Mouse (Mus musculus) adrenal gland, postnatal 36 days (tissue): ENCODE data around the gene Zcwpw1. TPM values are rescaled to one million over a fixed set of nuclear protein-coding genes. Genes with fewer than 3 reads are reported as not detected.
"Not testable (repeated sequence)": the region's sequence is repeated elsewhere in the genome, so short reads cannot be mapped to it uniquely, and the experiment has no call there.

Experiments
- DNase-seq, 2 experiments: peaks; one replicate each; pipeline ENCODE4 v3.0.0; 2021; ENCODE audit warnings: mixed read lengths in 1 of 2
- total RNA-seq, 2 experiments: library from RNA; stranded (reverse); gene quantifications; 2 replicates each; pipeline ENCODE4 v1.2.3; 2021

Zcwpw1 gene
- total RNA-seq, 2 experiments from 2014 or later, result 2.3 to 3.0 TPM

DNA sequence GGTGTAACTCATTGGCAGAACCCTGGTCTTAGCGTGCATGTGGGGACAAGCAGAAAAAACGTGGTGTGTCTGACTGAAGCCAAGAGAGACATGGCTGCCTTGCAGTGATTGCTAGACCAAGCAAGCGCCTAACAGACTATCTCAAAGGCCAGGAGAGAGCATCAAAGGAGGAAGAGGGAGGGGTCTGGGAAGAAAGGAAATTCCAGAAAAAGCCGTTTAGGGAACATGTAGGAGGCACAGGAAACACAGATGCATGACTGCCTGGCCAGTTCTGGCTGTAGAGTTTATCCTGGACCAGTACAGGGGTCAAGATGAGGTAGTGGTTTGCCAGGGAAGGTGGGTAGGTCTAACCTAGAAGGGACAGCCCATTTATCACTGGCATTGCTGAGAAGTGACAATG is 45.9 kb downstream of the Zcwpw1 start:
- DNase-seq, result no peak

DNA sequence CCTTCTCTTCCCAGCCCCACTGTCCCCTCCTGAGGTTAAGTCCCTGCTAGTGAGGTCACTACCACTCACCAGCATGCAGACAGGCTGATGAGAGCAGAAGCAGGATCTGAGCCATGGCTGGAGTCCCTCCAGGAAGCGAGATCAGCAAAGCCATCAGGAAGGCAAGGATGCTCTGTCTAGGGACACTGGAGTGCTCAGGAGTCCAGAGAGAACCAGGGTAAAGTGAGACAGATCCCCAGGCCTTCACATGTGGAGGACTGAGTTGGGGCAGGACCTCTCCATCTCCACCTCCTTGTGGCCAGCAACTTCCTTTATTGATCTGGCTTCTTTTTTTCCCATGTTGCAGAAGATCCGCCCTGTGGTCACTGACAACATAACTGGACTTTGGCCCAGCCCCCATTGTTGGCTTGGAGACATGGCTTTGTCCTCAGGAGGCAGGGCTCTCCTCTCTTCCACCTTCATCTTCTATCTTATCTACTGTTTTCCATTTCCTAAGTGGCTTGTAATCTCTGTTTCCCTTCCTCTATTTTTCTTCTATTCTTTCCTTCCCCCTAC is 48.4 kb downstream of the Zcwpw1 start, which contains the start of gene Pilra:
Gene Pilra (minus strand): TSS at position 316 of the 555 bp plus-strand sequence.
- DNase-seq, result not testable (repeated sequence)

DNA sequence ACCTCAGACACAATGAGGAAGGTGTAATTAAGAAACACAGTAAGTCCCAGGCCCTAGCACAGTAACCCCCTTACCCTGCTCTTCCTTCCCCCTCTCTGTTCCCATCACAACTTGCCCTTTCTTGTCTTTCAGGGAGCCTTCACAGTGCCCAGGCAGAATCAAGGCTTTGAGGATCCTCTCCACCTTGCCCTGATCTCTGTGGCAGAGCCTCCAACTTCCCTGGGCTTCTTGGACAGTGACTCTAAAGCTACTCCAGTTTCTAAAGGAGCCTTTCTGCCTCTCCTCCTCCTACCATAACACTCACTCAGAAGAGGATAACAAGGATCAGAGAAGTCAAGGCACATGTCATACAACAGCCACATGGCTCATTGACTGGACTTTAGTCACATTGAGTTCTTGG is 49.0 kb downstream of the Zcwpw1 start:
- DNase-seq, result no peak

- DNase-seq, result not testable (repeated sequence)
Observed at GRCm38 (mm10) chr5:137837110-137837509, 49.5 kb downstream of the Zcwpw1 start.

DNA sequence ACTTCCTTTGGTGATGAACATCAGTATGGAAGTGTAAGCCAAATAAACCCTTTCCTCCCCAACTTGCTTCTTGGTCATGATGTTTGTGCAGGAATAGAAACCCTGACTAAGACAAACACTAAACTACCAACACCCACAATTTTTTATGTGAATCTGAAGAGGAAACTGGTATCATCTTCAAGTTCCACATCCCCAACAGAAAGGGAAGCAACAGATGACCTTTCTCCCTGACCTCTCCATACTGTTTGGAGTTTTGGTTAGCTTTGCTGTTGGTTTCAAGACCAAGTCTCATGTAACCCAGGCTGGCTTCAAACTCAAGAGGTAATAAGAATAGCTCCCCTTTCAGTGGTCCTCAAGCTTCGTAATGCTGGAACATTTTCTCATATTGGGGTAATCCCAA is 62.7 kb downstream of the Zcwpw1 start:
- DNase-seq, result not testable (repeated sequence)

- DNase-seq, result not testable (repeated sequence)
Observed at GRCm38 (mm10) chr5:137854907-137855306, 67.3 kb downstream of the Zcwpw1 start.

- not testable (repeated sequence) for DNase-seq
Observed at GRCm38 (mm10) chr5:137856870-137857269, 69.3 kb downstream of the Zcwpw1 start.

- peak; percentile 16 to 30 for DNase-seq
Observed at GRCm38 (mm10) chr5:137857960-137858710, 70.5 kb downstream of the Zcwpw1 start, which contains the start of gene Pilrb1. TSS of gene Pilrb1 (minus strand) at chr5:137858106.

GRCm38 (mm10) chr5:137864008-137864407 is 76.4 kb downstream of the Zcwpw1 start:
- not testable (repeated sequence) for DNase-seq

- DNase-seq, result not testable (repeated sequence)
Observed at GRCm38 (mm10) chr5:137868600-137868999, 81.0 kb downstream of the Zcwpw1 start.

DNA sequence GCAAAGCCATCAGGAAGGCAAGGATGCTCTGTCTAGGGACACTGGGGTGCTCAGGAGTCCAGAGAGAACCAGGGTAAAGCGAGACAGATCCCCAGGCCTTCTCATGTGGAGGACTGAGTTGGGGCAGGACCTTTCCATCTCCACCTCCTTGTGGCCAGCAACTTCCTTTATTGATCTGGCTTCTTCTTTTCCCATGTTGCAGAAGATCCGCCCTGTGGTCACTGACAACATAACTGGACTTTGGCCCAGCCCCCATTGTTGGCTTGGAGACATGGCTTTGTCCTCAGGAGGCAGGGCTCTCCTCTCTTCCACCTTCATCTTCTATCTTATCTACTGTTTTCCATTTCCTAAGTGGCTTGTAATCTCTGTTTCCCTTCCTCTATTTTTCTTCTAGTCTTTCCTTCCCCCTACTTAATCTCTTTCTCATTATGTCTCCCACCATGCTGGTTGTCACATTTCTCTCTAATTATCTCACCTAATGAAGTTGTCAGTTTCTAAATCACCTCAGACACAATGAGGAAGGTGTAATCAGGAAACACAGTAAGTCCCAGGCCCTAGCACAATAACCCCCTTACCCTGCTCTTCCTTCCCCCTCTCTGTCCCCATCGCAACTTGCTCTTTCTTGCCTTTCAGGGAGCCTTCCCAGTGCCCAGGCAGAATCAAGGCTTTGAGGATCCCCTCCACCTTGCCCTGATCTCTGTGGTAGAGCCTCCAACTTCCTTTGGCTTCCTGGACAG is 84.2 kb downstream of the Zcwpw1 start, which contains the start of gene Pilrb2:
Gene Pilrb2 (minus strand): TSS at position 172 of the 737 bp plus-strand sequence.
- not testable (repeated sequence) for DNase-seq

Other genes with a start within 250 kb of the Zcwpw1 start
- gene Actl6b, start 234.3 kb upstream of the Zcwpw1 start, total RNA-seq, result 1 to 10 TPM; 2.6 to 3.3 TPM
- gene Tfr2, start 218.0 kb upstream of the Zcwpw1 start, total RNA-seq, result 1 to 10 TPM in 1 of 2 experiments, under 1 TPM in 1; 0.95 to 1.1 TPM
- gene Mospd3, start 186.7 kb upstream of the Zcwpw1 start, total RNA-seq, result 10 to 100 TPM; 45.6 to 47.8 TPM
- gene Pcolce, start 174.0 kb upstream of the Zcwpw1 start, total RNA-seq, result 100 to 1,000 TPM; 874 to 904 TPM
- 1 to 10 TPM in 1 of 2 experiments, under 1 TPM in 1; 0.93 to 1.7 TPM for gene Fbxo24, start 158.8 kb upstream of the Zcwpw1 start, total RNA-seq
- 10 to 100 TPM; 23.5 to 36.1 TPM for gene Lrch4, start 158.7 kb upstream of the Zcwpw1 start, total RNA-seq
- 1 to 10 TPM; 7.9 to 9.6 TPM for gene Gm20605, start 158.6 kb upstream of the Zcwpw1 start, total RNA-seq
- gene Sap25, start 146.5 kb upstream of the Zcwpw1 start, total RNA-seq, result 1 to 10 TPM; 1.9 to 7.8 TPM
- gene Irs3, start 142.1 kb upstream of the Zcwpw1 start, total RNA-seq, result 1 to 10 TPM; 4.8 to 6.2 TPM
- gene Agfg2, start 103.1 kb upstream of the Zcwpw1 start, total RNA-seq, result 10 to 100 TPM; 30.4 to 30.6 TPM
- 1 to 10 TPM; 3.1 to 3.2 TPM for gene Nyap1, start 46.2 kb upstream of the Zcwpw1 start, total RNA-seq
- 10 to 100 TPM; 79.5 to 84.6 TPM for gene Tsc22d4, start 42.1 kb upstream of the Zcwpw1 start, total RNA-seq
- 10 to 100 TPM; 24.6 to 28.4 TPM for gene Ppp1r35, start 8.9 kb upstream of the Zcwpw1 start, total RNA-seq
- 10 to 100 TPM; 52.0 to 56.4 TPM for gene Mepce, start 143 bp upstream of the Zcwpw1 start, total RNA-seq
- 1 to 10 TPM; 2.4 to 3.9 TPM for gene Pilra, start 48.5 kb downstream of the Zcwpw1 start, total RNA-seq
- 1 to 10 TPM; 1.3 to 1.5 TPM for gene Pilrb1, start 70.3 kb downstream of the Zcwpw1 start, total RNA-seq
- gene Pilrb2, start 84.0 kb downstream of the Zcwpw1 start, total RNA-seq, result 1 to 10 TPM in 1 of 2 experiments, under 1 TPM in 1; 0.76 to 1.4 TPM
- under 1 TPM; 0.13 to 0.33 TPM for gene Cyp3a13, start 133.8 kb downstream of the Zcwpw1 start, total RNA-seq
- under 1 TPM; 0.13 to 0.36 TPM for gene Gjc3, start 175.3 kb downstream of the Zcwpw1 start, total RNA-seq
- under 1 TPM; 0.49 to 0.79 TPM for gene Azgp1, start 193.7 kb downstream of the Zcwpw1 start, total RNA-seq
- not detected for gene Smok3a, start 233.5 kb downstream of the Zcwpw1 start, total RNA-seq
- gene Smok3b, start 233.6 kb downstream of the Zcwpw1 start, total RNA-seq, result not detected